Mouse (Mus musculus) lung, postnatal 0 days (tissue): ENCODE data around the gene Tefm. TPM values are rescaled to one million over a fixed set of nuclear protein-coding genes. Genes with fewer than 3 reads are reported as not detected.
A peak's percentile ranks its signal among the peaks of the same experiment; 100 is the strongest.

Source experiments
- ATAC-seq: fragments of 200-750 bp; cut with Nextera tagmentation; 2 replicates; pipeline ENCODE4 v1.8.0; 2017; ENCODE audit warnings: moderate library complexity
- DNase-seq: peaks from one replicate; pipeline ENCODE4 v3.0.0-alpha.2; 2016; ENCODE audit warnings: low spot score
- H3K27ac ChIP-seq: fragments of 300-500 bp; sonication (generic); 2 replicates; pipeline ENCODE4 v1.5.1; 2014; ENCODE audit warnings: antibody characterized with exemption, mild to moderate bottlenecking, low read length, mixed read lengths
- H3K27me3 ChIP-seq: fragments of 300-500 bp; sonication (generic); replicated peaks from 2 replicates; pipeline ENCODE4 v1.6.1; 2014; ENCODE audit warnings: low read length, mixed read lengths; ENCODE audit not compliant: insufficient read depth
- H3K36me3 ChIP-seq: fragments of 300-500 bp; sonication (generic); 2 replicates; pipeline ENCODE4 v1.6.1; 2014; ENCODE audit warnings: low read length, mixed read lengths; ENCODE audit not compliant: insufficient read depth
- H3K4me1 ChIP-seq: fragments of 300-500 bp; sonication (generic); 2 replicates; pipeline ENCODE4 v1.6.1; 2014; ENCODE audit warnings: antibody characterized with exemption, low read depth, low read length, mixed read lengths; ENCODE audit not compliant: insufficient read depth
- H3K4me2 ChIP-seq: fragments of 300-500 bp; sonication (generic); replicated peaks from 2 replicates; pipeline ENCODE4 v1.6.1; 2014; ENCODE audit warnings: low read depth, mild to moderate bottlenecking, low read length, moderate library complexity, mixed read lengths
- H3K4me3 ChIP-seq: fragments of 300-500 bp; sonication (generic); 2 replicates; pipeline ENCODE4 v1.5.1; 2014; ENCODE audit warnings: low read depth, low read length
- H3K9ac ChIP-seq: fragments of 300-500 bp; sonication (generic); replicated peaks from 2 replicates; pipeline ENCODE4 v1.6.1; 2014; ENCODE audit warnings: low read depth, mild to moderate bottlenecking
- H3K9me3 ChIP-seq: fragments of 300-500 bp; sonication (generic); 2 replicates; pipeline ENCODE4 v1.6.1; 2016; ENCODE audit warnings: low read length, mixed read lengths
- CTCF ChIP-seq: IDR thresholded peaks from 2 replicates; pipeline ENCODE4 v1.5.1; 2016; ENCODE audit warnings: antibody characterized with exemption, mild to moderate bottlenecking
- EP300 ChIP-seq: IDR thresholded peaks from 2 replicates; pipeline ENCODE4 v1.6.1; 2016; ENCODE audit warnings: antibody characterized with exemption, mild to moderate bottlenecking, control low read depth
- WGBS: fragments of 180-500 bp; shearing (Covaris S2); extraction: QIAGEN DNeasy Blood & Tissue Kit; methylation state at CpG from one replicate; pipeline ENCODE4 v1.1.7; 2014; 5-methylcytosine and 5-hydroxymethylcytosine counted together
- polyA plus RNA-seq: library from polyadenylated mRNA; unstranded; fragments of >200 nt; fragmentation: Nextera tagmentation; extraction: Ambion mirVana; gene quantifications from 2 replicates; pipeline ENCODE4 v1.2.1, GENCODE M21; 2015

The Tefm gene
- polyA plus RNA-seq, 1 experiment from 2014 or later = 19.5 TPM

DNA sequence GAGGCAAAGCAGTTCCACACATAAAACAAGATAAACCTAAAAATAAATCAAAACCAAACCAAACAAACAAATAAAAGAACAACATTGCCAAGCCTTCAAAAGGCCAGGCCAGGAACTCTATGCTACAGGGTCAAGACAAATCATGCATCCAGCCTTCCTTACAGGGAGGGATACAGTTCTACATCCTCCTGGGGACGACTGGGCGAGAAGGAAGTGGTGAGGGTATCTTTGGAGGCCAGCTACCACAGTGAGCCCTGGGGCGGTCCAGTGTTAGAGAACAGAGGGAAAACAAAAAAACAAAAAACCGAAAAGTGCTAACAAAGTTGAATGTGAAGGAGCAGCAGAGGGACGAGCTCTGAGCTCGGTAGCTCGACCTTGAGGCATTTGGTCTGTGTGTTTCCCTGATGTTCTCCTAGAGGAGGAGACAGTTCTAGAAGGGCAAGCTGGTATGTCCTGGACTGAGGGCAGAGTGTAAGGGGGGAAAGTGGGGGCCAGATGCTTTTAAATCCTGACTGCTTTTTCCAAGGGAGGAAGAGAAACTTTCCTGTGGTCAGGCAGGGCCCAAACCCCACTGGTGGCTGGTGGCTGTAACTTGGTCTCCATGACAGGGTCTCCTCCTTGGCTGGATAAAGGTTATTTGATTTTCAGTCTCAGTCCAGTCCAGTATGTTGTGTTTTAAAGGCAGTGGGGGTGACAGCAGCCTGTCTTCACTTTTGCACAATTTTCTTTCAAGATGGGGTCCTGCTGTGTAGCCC, 21.6 kb upstream of the Tefm start:
- Histone ChIP-seq H3K36me3 (no peaks in the 10 kb centered on the region), H3K4me2 (no peak overlapping the region), H3K9me3 (no peaks in the 10 kb centered on the region), H3K4me1 (no peaks in the 10 kb centered on the region), H3K4me3 (no peak overlapping the region), H3K27me3 (no peaks in the 10 kb centered on the region), H3K9ac (no peak overlapping the region), H3K27ac (no peak overlapping the region)
- WGBS = 62% methylated on average over 7 of the region's 7 CpGs
- ATAC-seq = no peak
- TF ChIP-seq CTCF (no peak), EP300 (no peak)
- no peak for DNase-seq

DNA sequence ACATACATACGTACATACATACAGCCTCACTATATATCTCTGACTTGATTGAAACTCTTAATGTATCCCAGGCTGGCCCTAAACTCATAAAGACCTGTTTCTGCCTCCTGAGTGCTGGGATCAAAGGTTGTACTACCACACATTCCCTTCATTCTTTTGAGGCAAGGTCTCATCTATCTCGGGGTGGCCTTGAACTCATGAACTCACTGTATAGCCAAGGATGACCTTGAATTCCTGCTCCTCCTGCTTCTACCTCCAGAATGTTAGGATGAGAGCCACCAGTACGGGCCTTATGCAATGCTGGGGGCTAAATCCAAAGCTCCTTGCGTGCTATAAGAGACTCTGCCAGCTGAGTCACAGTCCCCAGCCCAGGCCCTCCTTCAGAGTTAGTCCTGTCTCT, 19.1 kb upstream of the Tefm start:
- TF ChIP-seq EP300 = no peak
- no peak for TF ChIP-seq CTCF
- ATAC-seq = no peak
- no peak for DNase-seq
- WGBS = 67% methylated on average over 4 of the region's 4 CpGs
- H3K36me3 ChIP-seq = no peaks in the 10 kb centered on the region
- no peaks in the 10 kb centered on the region for H3K27me3 ChIP-seq
- H3K27ac ChIP-seq = no peak overlapping the region
- H3K4me1 ChIP-seq = no peaks in the 10 kb centered on the region
- H3K4me2 ChIP-seq = no peak overlapping the region
- H3K9me3 ChIP-seq = no peaks in the 10 kb centered on the region
- H3K9ac ChIP-seq = no peak overlapping the region
- no peak overlapping the region for H3K4me3 ChIP-seq

DNA sequence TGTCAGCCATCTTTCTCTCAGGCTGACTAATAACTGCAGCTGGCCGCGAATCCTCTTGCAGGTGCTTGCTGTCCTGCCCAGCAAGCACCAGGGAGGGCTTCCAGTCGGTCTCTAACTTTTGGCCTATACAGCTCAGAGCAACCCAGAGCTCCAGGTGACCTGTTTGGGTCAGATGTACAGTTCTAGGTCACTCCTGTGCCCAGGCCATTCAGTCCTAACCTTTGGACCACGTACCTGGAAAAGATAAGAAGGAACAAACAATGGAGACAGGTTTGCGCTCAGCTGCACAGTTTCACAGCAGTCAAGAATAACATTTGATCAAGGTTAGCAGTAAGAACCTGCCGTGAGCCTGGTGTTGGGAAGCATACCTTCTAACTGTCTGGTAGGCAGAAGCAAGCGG, 17.0 kb upstream of the Tefm start:
- Histone ChIP-seq H3K4me1 (0 out of 2 replicates have a peak, but pooled peaks cover 3% of the 10 kb centered on the region), H3K27ac (no peak overlapping the region), H3K9ac (no peak overlapping the region), H3K4me3 (no peak overlapping the region), H3K36me3 (no peaks in the 10 kb centered on the region), H3K9me3 (no peaks in the 10 kb centered on the region), H3K4me2 (no peak overlapping the region), H3K27me3 (peaks cover 6% of the 10 kb centered on the region; the same call in 1 of the 2 replicates)
- WGBS = 74% methylated on average over 7 of the region's 7 CpGs
- no peak for DNase-seq
- ATAC-seq = no peak
- TF ChIP-seq EP300 = no peak
- TF ChIP-seq CTCF = no peak

DNA sequence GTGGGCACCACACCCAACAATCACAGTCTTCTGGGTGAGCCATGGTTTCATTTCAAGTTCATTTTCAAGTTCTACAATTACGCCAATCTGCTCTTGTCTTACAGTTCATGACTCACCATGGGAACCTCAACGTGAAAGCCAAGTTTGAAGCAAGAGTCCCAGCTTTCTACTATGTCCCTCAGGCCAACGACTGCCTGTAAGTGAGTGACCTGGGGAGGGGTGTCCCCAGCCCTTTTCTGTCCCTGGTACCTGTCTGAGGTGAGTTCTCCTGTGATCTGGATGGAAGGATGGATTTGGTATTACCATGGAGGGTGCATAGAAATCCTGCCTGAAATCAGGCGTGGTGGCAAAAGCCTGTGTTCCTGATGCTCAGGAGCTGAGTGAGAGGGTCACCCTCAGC, 14.9 kb upstream of the Tefm start:
- Histone ChIP-seq H3K36me3 (no peaks in the 10 kb centered on the region), H3K4me2 (no peak overlapping the region), H3K4me3 (no peak overlapping the region), H3K9ac (no peak overlapping the region), H3K4me1 (0 out of 2 replicates have a peak, but pooled peaks cover 3% of the 10 kb centered on the region), H3K9me3 (no peaks in the 10 kb centered on the region), H3K27me3 (peaks cover 6% of the 10 kb centered on the region; the same call in 1 of the 2 replicates), H3K27ac (no peak overlapping the region)
- DNase-seq (no peak), ATAC-seq (no peak)
- 77% methylated on average over 4 of the region's 4 CpGs for WGBS
- no peak for TF ChIP-seq CTCF
- no peak for TF ChIP-seq EP300

DNA sequence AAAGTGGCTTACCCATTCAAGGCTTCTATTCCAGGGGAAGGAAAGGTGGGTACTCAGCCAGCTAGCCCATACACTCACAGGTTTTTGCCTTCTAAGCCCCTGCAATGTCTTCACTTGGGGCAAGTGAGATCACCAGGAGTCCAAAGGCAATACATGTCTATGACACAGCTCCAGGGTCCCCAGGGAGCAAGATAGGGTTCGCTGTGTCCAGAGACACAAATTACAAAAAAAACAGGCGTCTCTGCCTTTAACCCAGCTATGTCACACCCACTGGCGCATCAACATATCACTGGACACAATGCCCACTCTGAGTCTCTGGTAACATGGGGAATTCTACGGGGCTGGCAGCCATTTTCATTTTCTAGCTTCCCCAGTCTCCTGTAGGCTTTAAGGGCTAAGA, 14.0 kb upstream of the Tefm start:
- H3K36me3 ChIP-seq = no peaks in the 10 kb centered on the region
- TF ChIP-seq EP300 (no peak), CTCF (no peak)
- DNase-seq (no peak), ATAC-seq (no peak)
- 0 out of 2 replicates have a peak overlapping the region, but pooled peaks have one; percentile 6 for H3K4me2 ChIP-seq
- 80% methylated on average over 4 of the region's 4 CpGs for WGBS
- no peaks in the 10 kb centered on the region for H3K9me3 ChIP-seq
- no peak overlapping the region for H3K9ac ChIP-seq
- H3K4me3 ChIP-seq = no peak overlapping the region
- H3K27ac ChIP-seq = no peak overlapping the region
- H3K4me1 ChIP-seq = 0 out of 2 replicates have a peak, but pooled peaks cover 3% of the 10 kb centered on the region
- H3K27me3 ChIP-seq = peaks cover 6% of the 10 kb centered on the region; the same call in 1 of the 2 replicates

DNA sequence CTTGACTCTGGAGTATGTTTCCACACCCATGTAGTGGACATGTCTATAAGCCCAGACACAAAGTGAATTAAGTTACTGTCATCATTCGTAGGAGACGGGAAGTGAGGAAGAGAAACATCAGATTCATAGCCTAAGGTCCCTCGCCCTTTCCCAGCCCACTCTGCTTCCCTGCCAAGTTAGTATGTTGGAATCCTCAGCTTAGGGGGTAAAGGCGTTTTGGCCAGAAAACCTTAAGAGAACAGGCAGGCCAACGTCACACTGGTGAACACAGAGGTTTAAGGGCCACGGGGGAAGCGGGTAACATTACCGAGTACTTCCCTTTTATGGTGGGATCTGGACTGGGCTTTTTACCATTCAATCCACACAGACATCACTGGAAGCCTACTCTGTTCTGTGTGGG, 13.6 kb upstream of the Tefm start:
- ATAC-seq = no peak
- no peak for DNase-seq
- 73% methylated on average over 8 of the region's 8 CpGs for WGBS
- Histone ChIP-seq H3K4me2 (peak overlapping the region; percentile 86; the same call in 1 of the 2 replicates), H3K36me3 (no peaks in the 10 kb centered on the region), H3K4me3 (no peak overlapping the region), H3K4me1 (0 out of 2 replicates have a peak, but pooled peaks cover 3% of the 10 kb centered on the region), H3K9ac (no peak overlapping the region), H3K27ac (no peak overlapping the region), H3K27me3 (peaks cover 6% of the 10 kb centered on the region; the same call in 1 of the 2 replicates), H3K9me3 (no peaks in the 10 kb centered on the region)
- TF ChIP-seq EP300 (no peak), CTCF (no peak)
